ENCODE assay signal across 9 mouse cellular contexts in the genomic region with DNA sequence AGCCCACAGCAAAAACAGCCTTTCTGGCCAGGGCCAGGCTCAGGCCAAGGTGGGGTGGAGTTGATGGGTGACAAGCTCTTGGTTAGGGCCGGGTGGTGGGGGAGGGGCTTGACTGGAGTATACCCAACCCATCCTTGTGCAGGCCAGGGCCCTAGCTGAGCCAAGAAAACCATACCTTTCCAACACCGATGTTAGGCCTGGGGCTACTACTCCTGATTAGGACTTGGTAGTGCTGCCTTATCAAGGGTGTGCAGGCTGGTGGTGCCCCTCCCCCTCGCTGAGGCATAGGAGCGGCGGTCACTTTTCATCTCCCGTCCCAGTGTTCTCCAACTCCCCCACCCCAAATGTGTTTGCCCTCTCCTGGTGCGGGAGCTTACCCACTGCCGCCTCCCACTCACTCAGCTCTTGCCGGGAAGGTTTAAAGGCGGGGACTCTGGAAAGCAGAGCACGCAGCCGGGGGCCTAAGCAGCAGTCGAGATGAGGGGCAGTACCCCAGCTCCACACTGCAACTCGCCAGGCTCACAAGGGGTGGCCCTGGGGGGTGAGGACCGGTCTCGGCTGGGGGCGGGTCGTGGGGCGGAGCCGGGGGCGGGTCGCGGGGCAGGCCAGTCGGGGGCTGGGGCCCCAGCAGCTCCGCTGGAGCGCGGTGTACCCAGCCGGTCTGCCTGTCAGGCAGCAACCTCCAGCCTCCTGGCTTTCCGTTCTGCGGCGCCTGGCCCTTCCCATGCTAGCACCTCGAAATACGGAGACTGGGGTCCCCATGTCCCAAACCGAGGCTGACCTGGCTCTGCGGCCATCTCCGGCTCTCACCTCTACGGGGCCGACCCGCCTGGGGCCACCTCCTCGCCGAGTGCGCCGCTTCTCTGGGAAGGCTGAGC. TPM values are rescaled to one million over a fixed set of nuclear protein-coding genes. Genes with fewer than 3 reads are reported as not detected.
A peak's percentile ranks its signal among the peaks of the same experiment; 100 is the strongest.
DNase-seq lines count a peak whose midpoint lies in the region.
"Had no signal": no experiment of that assay in that cellular context is flagged by ENCODE, and none has a peak within 500 bp of the region (broad histone marks: within the 10 kb centered on the region; RNA-seq: fewer than 3 reads in every experiment).

Gene Wnk4, plus strand, starts transcription at position 620 of the 878 bp plus-strand sequence.

- peak; percentile 72 for DNase-seq in spleen, adult 12 weeks (ENCODE audit: low spot score)
- no peak for DNase-seq in spleen, adult 18-20 months
- DNase-seq in embryo, embryonic 10 days (ENCODE audit: low spot score), result peak; percentile 78
- peak; percentile 57 to 61 for DNase-seq in heart, adult 9 months (ENCODE audit: low spot score in 2 of 2)
- DNase-seq in kidney, adult 9 months, result peak; percentile 92
- peak; percentile 58 for DNase-seq in lung, postnatal 36 days
- DNase-seq in right cerebral cortex, postnatal 25 days, result peak; percentile 36
- DNase-seq in left cerebral cortex, postnatal 36 days (ENCODE audit: low spot score in 2 of 2), result no peak

- intact Hi-C loops in left cerebral cortex, postnatal 36 days (cut with DNase I), result no loop called here

RNA-seq across cellular contexts. Expression of gene Wnk4, which starts in this region (rescaled TPM):
- total RNA-seq in left cerebral cortex, postnatal 36 days (2021), result 1 to 10 TPM; 4.3 to 8.4 TPM
- total RNA-seq: hematopoietic stem cell, adult 5-6 weeks had no signal

Comparison
In these comparisons a context has a peak if more than half of its experiments do, and no peak if none do; other contexts are left out.
1. DNase-seq: peak in spleen, adult 12 weeks (single experiment), embryo, embryonic 10 days (single experiment), heart, adult 9 months (2 of 2), kidney, adult 9 months (single experiment), lung, postnatal 36 days (single experiment) and right cerebral cortex, postnatal 25 days (single experiment); none in spleen, adult 18-20 months (0 of 2) and left cerebral cortex, postnatal 36 days (0 of 2).